Mouse (Mus musculus) liver, embryonic 14.5 days (tissue): ENCODE measurements around the gene Zfp827. TPM values are rescaled to one million over a fixed set of nuclear protein-coding genes. Genes with fewer than 3 reads are reported as not detected.

ENCODE experiments used
- ATAC-seq: fragments of 200-750 bp; cut with Nextera tagmentation; 2 replicates; pipeline ENCODE4 v1.8.0; 2017; ENCODE audit warnings: moderate number of reproducible peaks, mild to moderate bottlenecking, moderate library complexity; ENCODE audit not compliant: insufficient read depth
- DNase-seq, 3 experiments: peaks; one replicate each; pipeline ENCODE4 v3.0.0-alpha.2; 2012 to 2013; ENCODE audit warnings: low read depth in 3 of 3, low spot score in 3 of 3
- H3K27ac ChIP-seq: fragments of 300-500 bp; sonication (generic); 2 replicates; pipeline ENCODE4 v1.5.1; 2014; ENCODE audit warnings: moderate library complexity, mild to moderate bottlenecking, control low read depth, inconsistent platforms
- H3K27me3 ChIP-seq: fragments of 300-500 bp; sonication (generic); 2 replicates; pipeline ENCODE4 v1.6.1; 2014; ENCODE audit warnings: mild to moderate bottlenecking, low read length, moderate library complexity; ENCODE audit not compliant: control insufficient read depth, insufficient read depth
- H3K36me3 ChIP-seq: fragments of 300-500 bp; sonication (generic); replicated peaks from 2 replicates; pipeline ENCODE4 v1.6.1; 2014; ENCODE audit warnings: low read depth; ENCODE audit not compliant: control insufficient read depth, insufficient read depth
- H3K4me1 ChIP-seq, 2 experiments: fragments of 200-500 bp in 1 of 2; fragments of 300-500 bp in 1 of 2; sonication (generic) in 1 of 2; replicated peaks; 2 replicates each; pipeline ENCODE4 v1.6.1; 2012 to 2014; ENCODE audit warnings: antibody characterized with exemption in 1 of 2, inconsistent platforms in 1 of 2, low read length in 1 of 2; ENCODE audit not compliant: control insufficient read depth in 2 of 2, insufficient read depth in 2 of 2
- H3K4me2 ChIP-seq: fragments of 300-500 bp; sonication (generic); 2 replicates; pipeline ENCODE4 v1.6.1; 2014; ENCODE audit warnings: low read depth, mild to moderate bottlenecking, control low read depth, moderate library complexity
- H3K4me3 ChIP-seq, 2 experiments: fragments of 200-500 bp in 1 of 2; fragments of 300-500 bp in 1 of 2; sonication (generic) in 1 of 2; 2 replicates each; pipeline ENCODE4 v1.5.1; 2012 to 2014; ENCODE audit warnings: low read depth in 2 of 2, low read length in 2 of 2, mild to moderate bottlenecking in 2 of 2, control low read depth in 1 of 2, inconsistent platforms in 1 of 2, moderate library complexity in 1 of 2; ENCODE audit not compliant: insufficient read depth in 1 of 2
- H3K9ac ChIP-seq: fragments of 300-500 bp; sonication (generic); replicated peaks from 2 replicates; pipeline ENCODE4 v1.6.1; 2014; ENCODE audit warnings: mild to moderate bottlenecking, control low read depth, moderate library complexity
- H3K9me3 ChIP-seq: fragments of 300-500 bp; sonication (generic); 2 replicates; pipeline ENCODE4 v1.6.1; 2016; ENCODE audit warnings: low read length, mixed read lengths; ENCODE audit not compliant: control insufficient read depth
- CTCF ChIP-seq: IDR thresholded peaks from 2 replicates; pipeline ENCODE4 v1.5.1; 2016; ENCODE audit warnings: antibody characterized with exemption, low read depth, control low read depth
- EP300 ChIP-seq: IDR thresholded peaks from 2 replicates; pipeline ENCODE4 v1.6.1; 2016; ENCODE audit warnings: antibody characterized with exemption, low read depth
- WGBS: fragments of 180-500 bp; shearing (Covaris S2); extraction: QIAGEN DNeasy Blood & Tissue Kit; methylation state at CpG from one replicate; pipeline ENCODE4 v1.1.7; 2014; ENCODE audit not compliant: insufficient replicate concordance; 5-methylcytosine and 5-hydroxymethylcytosine counted together
- polyA plus RNA-seq, 2 experiments: library from polyadenylated mRNA; depleted of rRNA in 1 of 2; stranded (reverse) in 1 of 2; unstranded in 1 of 2; fragments of >200 nt; fragmentation: Nextera tagmentation in 1 of 2; extraction: Ambion mirVana in 1 of 2; gene quantifications; 2 replicates each; pipeline versions ENCODE4 v1.2.1 to v1.2.3; 2012 to 2014

The Zfp827 gene
- polyA plus RNA-seq, 2 experiments, result 0.63 to 1.1 TPM

DNA sequence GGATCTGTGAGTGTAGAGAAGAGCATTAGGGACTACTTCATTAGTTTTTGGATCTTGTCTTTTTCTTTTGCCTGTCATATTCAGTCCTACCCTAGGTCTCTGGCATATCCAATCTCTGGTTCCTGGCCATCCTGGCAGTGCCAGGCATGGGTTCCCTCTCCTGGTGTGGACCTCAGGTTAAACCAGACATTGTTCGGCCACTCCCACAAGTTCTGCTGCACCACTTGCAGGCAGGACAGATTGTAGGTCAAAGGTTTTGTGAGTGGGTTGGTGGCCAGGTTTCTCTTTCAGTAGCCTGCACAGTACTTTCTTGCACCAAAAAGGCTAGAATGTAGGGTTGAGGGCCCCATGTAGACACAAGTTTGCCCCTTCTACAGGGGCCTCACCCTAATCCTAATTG is 125.0 kb downstream of the Zfp827 start:
- H3K9ac ChIP-seq, result no peak overlapping the region
- ATAC-seq, result no peak
- H3K27me3 ChIP-seq, result no peaks in the 10 kb centered on the region
- H3K27ac ChIP-seq, result no peak overlapping the region
- H3K4me2 ChIP-seq, result no peak overlapping the region
- no peaks in the 10 kb centered on the region for H3K36me3 ChIP-seq
- TF ChIP-seq CTCF, result no peak
- no peak for TF ChIP-seq EP300
- DNase-seq, result no peak
- H3K4me3 ChIP-seq, result no peak overlapping the region
- H3K4me1 ChIP-seq, result no peaks in the 10 kb centered on the region
- H3K9me3 ChIP-seq, result no peaks in the 10 kb centered on the region
- 71% methylated on average over 1 of the region's 1 CpGs for WGBS

DNA sequence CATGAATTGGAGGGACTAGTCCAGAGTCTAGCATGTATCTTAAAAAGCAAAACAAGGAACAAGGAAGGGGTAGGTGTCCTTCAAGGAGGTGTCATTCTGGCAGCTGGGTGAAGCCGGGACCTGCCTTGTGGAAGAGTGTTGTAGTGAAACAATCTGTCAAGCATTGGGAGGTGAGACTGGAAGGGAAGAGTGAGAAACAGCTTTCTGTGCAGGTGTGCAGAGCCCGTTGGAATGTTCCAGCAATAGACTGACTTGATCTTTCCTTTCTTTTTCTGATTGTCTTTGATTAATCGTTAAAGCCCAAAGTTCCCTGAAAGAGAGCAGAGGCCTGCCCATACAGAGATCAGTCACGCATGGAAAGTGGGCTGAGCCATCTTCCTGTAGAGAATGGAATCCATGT is 125.4 kb downstream of the Zfp827 start:
- ATAC-seq, result no peak
- no peak overlapping the region for H3K4me3 ChIP-seq
- no peaks in the 10 kb centered on the region for H3K9me3 ChIP-seq
- no peaks in the 10 kb centered on the region for H3K4me1 ChIP-seq
- DNase-seq, result no peak
- no peak overlapping the region for H3K4me2 ChIP-seq
- H3K27me3 ChIP-seq, result no peaks in the 10 kb centered on the region
- TF ChIP-seq CTCF (no peak), EP300 (no peak)
- WGBS, result 68% methylated on average over 4 of the region's 4 CpGs
- no peaks in the 10 kb centered on the region for H3K36me3 ChIP-seq
- H3K27ac ChIP-seq, result no peak overlapping the region
- no peak overlapping the region for H3K9ac ChIP-seq

DNA sequence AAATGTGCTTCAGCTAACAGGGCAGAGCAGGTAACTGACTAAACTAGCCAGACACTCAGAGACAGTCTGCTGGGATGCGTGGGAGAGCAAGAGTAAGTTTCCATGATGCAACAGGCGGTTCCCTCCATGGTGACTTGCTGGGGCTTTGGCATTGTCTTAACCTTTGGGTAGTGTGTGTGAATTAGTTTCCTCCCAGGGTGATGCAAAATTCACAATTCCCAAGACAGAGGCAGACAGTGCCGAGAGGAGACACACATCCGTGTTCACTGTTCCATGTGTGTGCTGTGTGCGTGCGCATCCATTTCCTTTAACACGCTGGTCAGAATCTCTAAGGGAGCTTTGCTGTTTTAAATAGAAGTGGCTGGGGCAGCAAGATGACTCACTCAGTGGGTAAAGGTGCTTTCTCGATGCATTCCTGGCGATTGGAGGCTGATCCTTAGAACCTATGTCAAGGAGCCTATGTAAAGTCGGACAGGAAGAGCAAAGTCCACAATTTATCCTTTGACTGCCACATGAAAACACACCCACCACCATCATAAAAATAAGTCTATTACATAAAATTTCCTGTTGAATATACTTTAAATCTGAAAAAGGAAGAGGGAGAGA is 127.4 kb downstream of the Zfp827 start:
- Histone ChIP-seq H3K4me1 (peaks cover 0 to 7% of the 10 kb centered on the region in 2 experiments; a peak in 2 of 4 replicates), H3K27ac (no peak overlapping the region), H3K27me3 (no peaks in the 10 kb centered on the region), H3K4me3 (no peak overlapping the region), H3K9me3 (no peaks in the 10 kb centered on the region), H3K9ac (no peak overlapping the region), H3K36me3 (no peaks in the 10 kb centered on the region), H3K4me2 (no peak overlapping the region)
- TF ChIP-seq CTCF (no peak), EP300 (no peak)
- DNase-seq (no peak), ATAC-seq (no peak)
- 74% methylated on average over 10 of the region's 10 CpGs for WGBS

DNA sequence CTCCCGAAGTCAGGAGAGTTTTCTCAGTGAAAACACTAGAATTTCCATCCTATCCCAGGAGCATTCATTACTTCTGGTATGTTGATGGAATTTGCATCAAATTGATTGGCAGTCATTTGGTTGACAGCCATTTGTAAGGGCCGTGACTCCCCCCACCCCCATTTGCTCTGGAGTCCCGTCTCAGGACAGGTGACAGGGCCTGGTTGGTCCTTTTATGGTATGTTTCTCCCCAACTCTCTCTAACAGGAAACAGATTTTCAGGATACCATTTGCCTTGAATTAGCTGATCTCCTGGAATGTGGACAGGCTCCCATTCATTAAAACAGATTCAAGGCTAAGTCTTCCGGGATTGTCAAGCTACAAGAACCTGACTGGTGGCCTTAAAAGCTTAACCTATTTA is 129.1 kb downstream of the Zfp827 start:
- no peak overlapping the region for H3K27ac ChIP-seq
- ATAC-seq, result no peak
- no peak for DNase-seq
- no peak overlapping the region for H3K4me2 ChIP-seq
- peaks cover 0 to 10% of the 10 kb centered on the region in 2 experiments; a peak in 2 of 4 replicates for H3K4me1 ChIP-seq
- H3K9me3 ChIP-seq, result no peaks in the 10 kb centered on the region
- no peak overlapping the region for H3K4me3 ChIP-seq
- TF ChIP-seq EP300 (no peak), CTCF (no peak)
- no peaks in the 10 kb centered on the region for H3K36me3 ChIP-seq
- WGBS, result 67% methylated on average over 4 of the region's 4 CpGs
- H3K27me3 ChIP-seq, result no peaks in the 10 kb centered on the region
- no peak overlapping the region for H3K9ac ChIP-seq

DNA sequence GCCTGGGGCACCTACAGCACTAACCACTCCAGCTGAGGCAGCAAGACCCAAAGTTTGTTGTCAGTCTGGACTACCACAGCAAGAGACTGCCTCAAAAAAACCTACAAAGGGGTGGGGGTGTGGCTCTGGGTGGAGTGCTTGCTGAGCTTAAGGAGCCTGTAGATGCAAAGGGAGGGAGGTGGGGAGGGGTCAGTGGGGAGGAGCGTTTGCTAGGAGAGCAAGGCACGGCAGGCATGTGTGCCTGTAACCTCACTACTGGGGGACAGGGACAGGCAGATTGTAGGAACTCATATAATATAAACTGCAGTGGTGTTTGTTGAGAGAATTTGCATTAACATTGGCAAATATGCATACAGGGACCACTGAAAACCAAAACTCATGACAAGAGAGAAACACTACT is 130.1 kb downstream of the Zfp827 start:
- 47% methylated on average over 2 of the region's 2 CpGs for WGBS

More for the DNA sequence above, 130.1 kb downstream of the Zfp827 start:
- ATAC-seq, result no peak
- no peaks in the 10 kb centered on the region for H3K36me3 ChIP-seq
- no peak overlapping the region for H3K4me3 ChIP-seq
- no peak overlapping the region for H3K27ac ChIP-seq
- DNase-seq, result no peak
- TF ChIP-seq EP300, result no peak
- no peak for TF ChIP-seq CTCF
- H3K27me3 ChIP-seq, result no peaks in the 10 kb centered on the region
- H3K9ac ChIP-seq, result no peak overlapping the region
- H3K4me2 ChIP-seq, result no peak overlapping the region
- H3K9me3 ChIP-seq, result no peaks in the 10 kb centered on the region
- H3K4me1 ChIP-seq, result peaks cover 0 to 13% of the 10 kb centered on the region in 2 experiments; a peak in 2 of 4 replicates
